Mouse (Mus musculus) brain, embryonic 18.5 days (tissue): Measurements from ENCODE around the gene Galnt9.

ENCODE experiments used
- DNase-seq: peaks from one replicate; pipeline ENCODE4 v3.0.0-alpha.2; 2012; ENCODE audit warnings: low read depth, low spot score

Gene Galnt9

DNA sequence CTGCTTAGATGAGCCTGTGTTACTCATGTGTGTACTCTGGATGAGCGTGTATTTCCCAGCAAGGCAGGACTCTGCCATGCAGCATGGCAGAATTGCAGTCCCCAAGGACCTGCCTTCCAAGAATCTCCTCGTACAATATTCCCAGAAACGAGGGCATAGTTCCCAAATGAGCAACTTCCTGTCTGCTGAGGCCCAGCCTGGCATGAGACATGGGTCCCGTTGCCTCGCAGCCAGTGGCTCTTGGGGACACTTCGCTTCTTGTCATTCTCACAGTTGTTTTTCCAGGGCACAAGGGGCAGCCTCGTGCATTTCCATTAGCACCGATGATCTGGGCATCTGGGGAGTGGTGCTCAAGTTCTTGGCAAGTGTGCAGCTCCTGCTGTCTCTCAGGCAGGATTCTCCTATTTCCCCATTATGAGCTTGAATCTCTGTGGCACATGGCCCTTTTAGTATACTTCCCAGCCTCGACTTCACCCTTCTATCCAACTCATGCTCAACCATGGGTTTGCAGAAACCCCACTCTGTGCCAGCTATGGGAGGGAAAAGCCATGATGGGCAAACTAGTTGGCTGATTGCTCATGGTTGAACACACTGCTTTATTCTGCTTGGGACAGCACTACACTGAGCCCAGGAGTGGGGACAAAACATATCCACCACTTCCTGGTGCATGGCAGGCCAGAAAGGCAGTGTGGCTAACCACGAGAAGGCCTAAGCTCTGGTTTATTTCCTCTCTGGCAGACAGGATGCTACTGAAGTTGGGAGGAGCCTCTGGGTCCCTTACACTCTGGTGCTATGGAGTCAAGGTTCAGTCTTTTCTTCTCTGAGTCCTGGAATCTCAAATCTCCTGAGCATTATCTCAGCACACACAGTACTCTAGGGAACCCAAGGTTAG lies 38.7 kb downstream of the Galnt9 start:
- DNase-seq = no peak

DNA sequence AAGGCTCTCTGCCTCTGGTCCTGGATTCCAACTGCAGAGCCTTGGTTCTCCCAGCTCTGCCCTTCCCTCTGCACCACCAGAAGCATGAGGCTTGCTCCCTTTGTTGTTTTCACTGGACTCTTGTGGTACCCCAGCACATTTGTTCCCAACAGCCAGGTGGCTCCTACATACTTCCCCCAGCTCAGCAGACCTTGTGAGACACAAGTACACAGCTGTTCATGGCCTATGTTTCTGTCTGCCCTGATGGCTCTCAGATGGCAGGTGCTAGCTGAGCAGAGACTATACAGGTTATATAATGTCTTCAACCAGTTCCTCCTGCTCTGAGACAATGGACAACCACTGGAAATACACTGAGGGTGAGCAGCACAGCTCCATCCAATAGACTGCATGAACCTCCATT lies 43.3 kb downstream of the Galnt9 start:
- DNase-seq = no peak

- no peak for DNase-seq
Observed at GRCm38 (mm10) chr5:110589833-110590232, 45.7 kb downstream of the Galnt9 start.

- DNase-seq = no peak
Observed at GRCm38 (mm10) chr5:110594465-110594864, 50.3 kb downstream of the Galnt9 start.

DNA sequence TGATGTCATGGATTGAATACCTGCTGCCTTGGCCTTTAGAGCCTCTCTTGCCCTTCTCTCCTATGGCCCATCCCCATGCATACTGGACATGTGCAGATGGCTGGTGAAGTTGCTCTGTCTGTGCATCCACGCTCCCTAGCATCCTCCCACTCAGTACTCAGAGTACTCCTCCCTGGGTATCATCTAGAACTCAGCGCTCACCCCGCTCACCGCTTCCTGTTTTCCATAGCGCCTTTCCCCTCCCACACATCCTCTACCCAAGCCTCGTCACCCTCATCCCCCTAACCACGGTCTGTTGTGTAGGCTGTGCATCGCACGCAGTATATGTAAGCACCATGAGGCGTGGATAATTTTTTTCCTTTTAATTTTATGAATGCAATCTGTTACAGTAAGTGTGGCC lies 51.2 kb downstream of the Galnt9 start:
- no peak for DNase-seq

- DNase-seq = no peak
Observed at GRCm38 (mm10) chr5:110596086-110596780, 52.1 kb downstream of the Galnt9 start.

DNA sequence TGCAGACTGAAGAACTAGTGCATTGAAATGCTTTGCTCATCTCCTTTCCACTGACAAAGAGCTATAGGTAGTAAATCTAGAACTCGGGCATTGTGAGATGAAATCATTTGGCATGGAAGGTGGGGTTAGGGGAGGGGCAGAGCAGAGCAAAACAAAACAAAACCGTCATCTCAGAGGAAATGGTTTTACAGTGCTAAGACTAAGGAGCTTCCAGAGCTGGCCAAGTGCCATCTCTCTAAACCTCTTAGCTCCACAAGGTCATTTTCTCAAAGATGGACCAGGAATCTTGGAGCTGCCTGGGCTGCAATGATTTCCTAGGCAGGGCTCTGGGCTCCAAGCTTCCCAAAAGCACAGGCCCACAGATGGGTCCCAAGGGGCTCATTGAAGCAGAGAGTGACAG lies 53.3 kb downstream of the Galnt9 start:
- DNase-seq = no peak

DNA sequence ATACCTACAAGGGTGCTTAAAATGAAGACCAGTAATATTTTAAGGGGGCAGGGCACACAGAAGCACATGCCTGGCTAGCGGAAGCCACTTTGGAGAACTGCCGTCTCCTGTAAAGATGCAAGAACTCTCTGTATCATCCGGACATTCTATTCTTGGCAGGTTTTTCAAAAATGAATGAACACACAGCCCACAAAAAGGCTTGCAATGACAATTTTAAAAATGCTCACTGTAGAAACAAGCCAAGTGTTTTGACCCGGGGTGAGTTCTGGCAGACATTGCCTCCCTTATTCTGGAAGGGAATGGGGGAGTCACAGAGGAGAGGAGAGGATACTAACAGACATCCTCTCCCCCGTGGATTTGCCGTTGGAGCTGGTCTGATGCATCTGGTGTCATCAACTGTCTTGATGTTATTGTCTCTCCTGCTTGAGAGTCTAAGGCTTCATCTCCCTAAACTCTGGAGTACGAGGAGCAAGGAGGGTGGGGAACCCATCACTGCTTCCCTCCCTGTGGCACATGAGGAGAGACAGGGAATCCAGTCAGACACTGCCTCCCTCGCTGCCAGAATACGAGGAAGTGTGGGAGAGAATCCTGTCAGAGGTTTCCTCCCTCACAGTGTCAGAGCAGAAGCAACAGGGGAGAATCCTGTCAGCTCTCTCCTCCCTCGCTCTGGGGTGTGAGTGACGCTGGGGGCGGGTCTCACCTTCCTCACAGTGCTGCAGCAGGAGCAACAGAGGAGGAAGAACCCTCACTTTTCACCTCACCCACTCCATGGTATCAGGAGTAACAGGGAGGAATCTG lies 54.3 kb downstream of the Galnt9 start:
- no peak for DNase-seq

DNA sequence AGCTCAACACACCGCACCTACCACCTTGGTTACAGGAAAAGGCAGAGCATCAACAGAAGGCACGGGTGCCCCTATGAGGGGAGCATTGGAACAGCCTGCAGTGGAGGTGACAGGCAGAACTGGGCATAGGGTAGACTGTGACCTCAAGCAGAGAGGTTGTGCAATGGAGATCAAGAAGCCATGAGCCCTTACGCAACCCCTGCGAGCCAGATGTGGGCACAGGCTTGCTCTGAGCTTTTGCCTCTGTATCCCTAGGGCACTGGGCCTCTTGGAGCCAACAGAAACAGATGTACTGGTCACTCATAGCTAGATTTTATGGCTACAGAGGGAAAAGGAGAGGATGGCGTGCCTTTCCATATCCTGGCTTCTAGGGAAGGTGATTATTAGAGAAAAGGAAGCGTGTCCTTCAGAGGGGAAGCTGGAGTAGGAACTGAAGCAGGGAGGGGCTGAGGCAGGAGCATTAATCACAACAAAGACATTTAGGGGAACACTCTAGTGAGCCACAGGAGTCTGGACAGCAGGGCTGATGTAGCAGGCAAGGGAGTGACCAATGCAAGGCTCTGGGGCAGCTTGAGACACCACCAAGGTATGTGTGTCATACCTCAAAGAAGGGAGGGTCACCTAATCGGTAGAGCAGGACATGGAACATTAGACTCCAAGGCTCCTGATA lies 59.0 kb downstream of the Galnt9 start:
- no peak for DNase-seq

DNA sequence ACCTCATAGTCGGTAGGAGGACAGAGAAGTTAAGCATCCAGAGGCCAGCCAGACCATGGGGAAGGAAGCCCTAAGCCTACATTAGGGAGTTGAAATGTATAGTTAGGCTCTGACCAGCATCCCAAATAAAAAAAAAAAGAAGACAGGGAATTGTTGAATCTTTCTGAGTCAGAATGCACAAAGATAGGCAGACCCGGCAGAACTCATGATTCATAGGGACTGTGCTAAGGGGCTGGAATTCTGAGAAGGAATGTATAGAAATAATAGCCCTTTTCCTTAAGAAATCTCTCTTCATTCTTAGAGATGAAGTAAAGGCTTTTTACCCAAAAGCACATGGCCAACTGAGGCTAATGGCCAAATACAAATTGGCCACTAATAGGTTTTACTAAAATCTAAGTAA lies 60.2 kb downstream of the Galnt9 start:
- no peak for DNase-seq

GRCm38 (mm10) chr5:110605531-110606221 lies 61.5 kb downstream of the Galnt9 start:
- DNase-seq = no peak

DNA sequence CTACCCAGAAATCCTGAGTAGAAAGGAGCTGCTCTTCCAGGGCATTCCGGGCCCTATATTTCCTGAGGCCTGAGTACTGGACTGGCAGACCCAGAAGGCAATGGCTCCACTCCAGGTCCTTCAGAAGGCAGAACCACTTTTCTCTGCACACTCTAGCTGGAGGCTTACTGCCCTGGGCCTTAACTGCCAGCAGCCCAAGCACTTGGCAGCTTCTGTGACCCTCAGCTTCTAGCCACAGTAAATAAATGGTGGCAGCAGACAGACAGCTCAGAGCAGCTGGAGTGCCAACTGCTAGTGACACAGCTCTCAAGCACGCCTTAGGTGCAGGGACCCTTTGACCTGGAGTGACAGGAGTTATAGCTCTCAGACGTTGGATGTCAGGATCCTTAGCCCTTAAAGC lies 63.6 kb downstream of the Galnt9 start:
- DNase-seq = no peak

GRCm38 (mm10) chr5:110608336-110608735 lies 64.2 kb downstream of the Galnt9 start:
- DNase-seq = no peak

- no peak for DNase-seq
Observed at GRCm38 (mm10) chr5:110608941-110609340, 64.8 kb downstream of the Galnt9 start.

DNA sequence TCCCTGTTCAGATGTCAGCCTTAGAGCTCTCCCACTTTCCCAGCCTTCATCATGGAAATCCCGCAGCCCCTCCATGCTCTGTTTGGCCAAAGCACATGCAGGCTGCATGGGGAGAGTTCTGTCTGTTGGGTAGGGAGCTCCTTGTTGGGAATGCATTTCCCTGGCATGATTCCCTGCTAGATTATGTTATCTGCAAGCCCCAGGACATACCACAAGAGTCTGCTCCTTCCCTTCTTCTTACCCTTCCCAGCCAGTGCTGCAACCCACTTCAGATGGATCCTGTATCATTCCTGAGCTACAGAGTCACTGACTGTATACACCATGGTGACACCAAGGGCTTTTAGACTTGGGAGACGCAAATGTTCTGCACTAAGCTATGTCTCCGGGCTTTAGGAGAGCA lies 65.3 kb downstream of the Galnt9 start:
- no peak for DNase-seq

DNA sequence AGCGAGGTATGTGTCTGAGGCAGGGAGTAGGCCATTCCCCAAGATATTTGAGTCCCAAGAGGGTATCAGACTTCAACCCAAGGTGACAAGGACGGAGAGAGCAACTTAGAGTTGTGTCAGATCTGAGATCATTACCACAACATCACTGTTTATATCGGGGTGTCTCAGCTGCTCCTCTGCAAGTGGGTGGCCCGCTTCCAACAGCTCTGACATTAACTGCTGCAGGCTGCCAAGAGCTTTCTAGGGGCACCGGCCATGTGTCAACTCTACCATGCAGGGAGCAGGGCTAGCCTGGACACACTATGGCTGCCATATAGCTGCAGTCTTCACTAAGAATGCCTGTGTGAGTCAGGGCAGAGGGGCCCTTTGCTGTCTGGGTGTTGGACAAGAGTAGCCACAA lies 65.7 kb downstream of the Galnt9 start:
- DNase-seq = no peak

GRCm38 (mm10) chr5:110610484-110610883 lies 66.3 kb downstream of the Galnt9 start:
- no peak for DNase-seq

GRCm38 (mm10) chr5:110611435-110612158 lies 67.4 kb downstream of the Galnt9 start:
- peak; percentile 22 for DNase-seq

- DNase-seq = no peak
Observed at GRCm38 (mm10) chr5:110619226-110619625, 75.1 kb downstream of the Galnt9 start.

DNA sequence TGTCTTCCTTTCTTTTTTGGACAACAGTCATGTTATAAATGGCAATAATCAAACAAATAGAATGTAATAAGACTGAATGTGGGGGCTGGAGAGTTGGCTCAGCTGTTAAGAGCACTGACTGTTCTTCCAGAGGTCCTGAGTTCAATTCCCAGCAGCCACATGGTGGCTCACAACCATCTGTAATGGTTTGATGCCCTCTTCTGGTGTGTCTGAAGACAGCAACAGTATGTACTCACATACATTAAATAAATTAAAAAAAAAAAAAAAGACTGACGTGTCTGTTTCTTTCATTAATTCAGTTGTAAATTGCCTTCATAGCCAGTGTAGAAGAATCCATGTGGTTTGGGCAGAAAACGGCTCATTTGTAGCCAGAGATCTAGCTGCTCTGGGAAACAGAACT lies 80.2 kb downstream of the Galnt9 start:
- DNase-seq = no peak
